Mouse (Mus musculus) lung, adult 2 months (tissue): ENCODE data around the gene Kat2a.

Source experiments
- CTCF ChIP-seq: fragments of 200-500 bp; IDR thresholded peaks from 2 replicates; pipeline ENCODE4 v1.5.1; 2011; ENCODE audit warnings: mild to moderate bottlenecking, low read length, control low read depth; ENCODE audit not compliant: insufficient read depth
- POLR2A ChIP-seq: fragments of 200-500 bp; IDR thresholded peaks from 2 replicates; pipeline ENCODE4 v1.6.1; 2011; ENCODE audit warnings: low read depth, mild to moderate bottlenecking, control low read depth, low read length, borderline replicate concordance; ENCODE audit errors: extremely low read depth

DNA sequence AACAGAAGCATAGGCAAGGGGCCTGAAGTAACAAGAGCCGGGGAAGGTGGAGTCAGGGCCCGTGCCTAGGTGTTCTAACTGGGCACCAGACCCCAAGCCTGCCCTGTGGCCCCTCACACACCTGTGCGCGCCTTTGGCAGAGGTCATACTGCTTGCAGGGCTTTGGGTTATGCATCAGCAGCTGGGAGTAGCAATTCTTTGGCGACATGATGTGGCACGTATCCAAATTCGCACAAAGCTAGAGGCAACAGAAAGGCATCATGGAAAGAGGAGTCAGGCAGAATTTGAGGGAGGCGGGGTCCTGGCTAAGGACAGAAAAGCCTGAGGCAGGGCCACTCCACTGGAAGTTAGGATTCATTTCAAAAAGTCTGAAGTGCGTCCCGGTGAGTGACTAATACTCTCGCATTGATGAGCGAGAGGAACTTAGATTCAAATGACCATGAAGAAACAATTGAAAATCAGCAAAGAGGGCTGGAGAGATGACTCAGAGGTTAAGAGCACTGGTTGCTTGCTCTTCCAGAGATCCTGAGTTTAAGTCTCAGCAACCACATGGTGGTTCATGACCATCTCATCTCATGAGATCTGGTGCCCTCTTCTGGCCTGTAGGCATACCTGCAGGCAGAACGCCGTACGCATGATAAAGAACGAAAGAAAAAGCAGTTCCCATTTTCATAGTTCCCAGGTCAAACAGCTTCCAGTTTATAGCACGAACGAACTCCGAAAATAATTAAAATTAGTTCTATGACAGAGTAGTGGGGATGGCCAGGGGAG is 10.0 kb downstream of the Kat2a start:
- TF ChIP-seq CTCF (peak; percentile 99), POLR2A (no peak)
